Mouse (Mus musculus) kidney, adult 2 months (tissue): ENCODE data around the gene Hmga1. TPM values are rescaled to one million over a fixed set of nuclear protein-coding genes. Genes with fewer than 3 reads are reported as not detected.

Experiments used
- DNase-seq: peaks from one replicate; pipeline ENCODE4 v3.0.0; 2021
- H3K27ac ChIP-seq: fragments of 200-500 bp; 2 replicates; pipeline ENCODE4 v1.5.1; 2012; ENCODE audit warnings: low read depth, low read length, control low read depth, inconsistent platforms; ENCODE audit not compliant: insufficient read depth
- H3K27me3 ChIP-seq: fragments of 200-500 bp; replicated peaks from 2 replicates; pipeline ENCODE4 v1.6.1; 2012; ENCODE audit warnings: mild to moderate bottlenecking, moderate library complexity, low read length, inconsistent platforms; ENCODE audit not compliant: control insufficient read depth, insufficient read depth
- H3K36me3 ChIP-seq: fragments of 200-500 bp; 2 replicates; pipeline ENCODE4 v1.6.1; 2012; ENCODE audit warnings: mild to moderate bottlenecking, moderate library complexity, low read length, inconsistent platforms; ENCODE audit not compliant: control insufficient read depth, insufficient read depth
- H3K4me1 ChIP-seq: fragments of 200-500 bp; 2 replicates; pipeline ENCODE4 v1.6.1; 2011; ENCODE audit warnings: low read length; ENCODE audit not compliant: control insufficient read depth, insufficient read depth
- H3K4me3 ChIP-seq: fragments of 200-500 bp; 2 replicates; pipeline ENCODE4 v1.5.1; 2011; ENCODE audit warnings: mild to moderate bottlenecking, low read depth, low read length, control low read depth; ENCODE audit not compliant: insufficient read depth
- CTCF ChIP-seq: fragments of 200-500 bp; conservative IDR thresholded peaks from 2 replicates; pipeline ENCODE4 v1.5.1; 2011; ENCODE audit warnings: low read depth, mild to moderate bottlenecking, control low read depth, low read length, moderate library complexity, mixed read lengths; ENCODE audit not compliant: insufficient read depth, insufficient read length
- POLR2A ChIP-seq: fragments of 200-500 bp; IDR thresholded peaks from one replicate; pipeline ENCODE4 v1.6.1; 2011; ENCODE audit warnings: low read depth, low read length, control low read depth
- WGBS: fragments of 180-500 bp; shearing (Covaris S2); methylation state at CpG from one replicate; pipeline ENCODE4 v1.1.7; 2018; 5-methylcytosine and 5-hydroxymethylcytosine counted together
- polyA plus RNA-seq: library from polyadenylated mRNA; depleted of rRNA; stranded (reverse); fragments of >200 nt; gene quantifications from 2 replicates; pipeline ENCODE4 v1.2.3, GENCODE M21; 2012

Hmga1 gene
- polyA plus RNA-seq, 1 experiment = 38.9 TPM

DNA sequence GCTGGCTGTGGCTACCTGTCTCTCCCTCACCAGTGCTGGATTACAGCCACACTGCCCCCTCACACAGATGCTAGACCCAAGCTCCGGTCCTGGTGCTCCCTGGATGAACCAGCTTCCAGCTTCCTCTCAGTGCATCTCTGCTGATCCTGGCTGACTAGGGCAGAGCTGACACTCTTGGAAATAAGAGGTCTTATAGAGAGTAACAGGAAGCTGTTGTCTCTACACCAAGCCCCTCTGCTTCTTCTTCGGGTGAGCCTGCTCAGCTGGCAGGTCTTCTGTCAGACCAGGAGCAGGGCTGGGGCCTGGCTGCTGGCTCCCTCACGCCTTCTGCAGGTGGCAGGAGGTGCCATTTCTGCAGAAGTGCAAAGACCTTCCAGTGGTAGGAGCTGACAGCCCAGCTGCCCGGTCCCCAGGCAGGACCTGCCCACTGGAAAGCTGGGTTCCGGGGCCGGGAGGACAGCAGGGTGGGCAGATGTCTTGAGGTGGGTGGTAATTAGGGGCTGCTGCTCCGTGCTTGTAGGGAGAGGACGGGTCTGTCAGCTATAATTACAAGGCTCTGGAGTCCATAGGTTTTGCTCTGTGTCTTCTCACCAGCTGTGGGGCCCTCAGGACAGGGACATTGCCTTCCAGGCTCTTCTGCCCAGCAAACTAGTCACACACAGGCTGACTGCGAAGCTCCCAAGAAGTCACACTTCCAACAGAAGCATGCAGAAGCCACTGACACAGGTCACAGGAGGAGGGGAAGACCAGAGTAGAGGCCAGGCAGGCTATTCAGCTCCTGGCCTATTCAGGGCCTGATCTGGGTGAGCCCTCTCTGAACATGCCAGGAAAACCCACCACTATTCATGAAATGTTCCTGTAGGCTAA, 45.8 kb upstream of the Hmga1 start:
- Histone ChIP-seq H3K36me3 (no peaks in the 10 kb centered on the region), H3K27ac (no peak overlapping the region), H3K4me3 (no peak overlapping the region), H3K27me3 (peaks cover 5% of the 10 kb centered on the region), H3K4me1 (no peaks in the 10 kb centered on the region)
- TF ChIP-seq POLR2A (no peak), CTCF (no peak)
- DNase-seq = no peak
- 68% methylated on average over 9 of the region's 9 CpGs for WGBS

DNA sequence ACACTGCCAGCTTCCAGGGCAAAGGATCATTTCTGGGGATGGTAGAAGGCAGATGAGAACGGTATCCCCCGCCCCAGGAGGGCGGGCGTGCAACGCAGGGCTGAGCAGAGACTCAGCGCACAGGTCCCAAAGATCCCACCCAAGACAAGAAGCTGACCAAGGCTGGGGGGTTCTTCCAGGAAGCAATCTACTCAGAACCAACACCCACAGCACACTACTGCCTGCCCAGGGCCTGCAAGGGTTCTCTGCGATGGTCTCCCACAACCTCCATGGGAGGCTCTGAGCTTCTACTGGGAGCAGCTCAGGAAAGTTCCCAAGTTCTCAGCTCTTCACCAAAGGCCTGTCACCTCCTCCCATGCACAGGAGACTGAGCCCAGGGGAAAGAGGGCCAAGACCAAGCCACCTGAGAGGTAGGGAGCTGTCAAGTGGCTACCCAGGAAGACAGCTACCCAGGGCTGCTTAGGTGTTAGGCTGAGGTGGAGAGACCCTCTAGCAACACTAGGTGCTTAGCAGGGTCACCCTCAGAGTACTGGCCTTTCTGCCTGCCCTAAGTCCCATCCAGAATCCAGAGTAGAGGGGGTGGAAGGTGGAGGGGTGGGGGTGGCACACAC, 45.1 kb upstream of the Hmga1 start:
- no peaks in the 10 kb centered on the region for H3K36me3 ChIP-seq
- H3K4me3 ChIP-seq = no peak overlapping the region
- no peaks in the 10 kb centered on the region for H3K4me1 ChIP-seq
- peaks cover 5% of the 10 kb centered on the region for H3K27me3 ChIP-seq
- WGBS = 93% methylated on average over 7 of the region's 7 CpGs
- H3K27ac ChIP-seq = no peak overlapping the region
- no peak for DNase-seq
- no peak for TF ChIP-seq CTCF
- TF ChIP-seq POLR2A = no peak

DNA sequence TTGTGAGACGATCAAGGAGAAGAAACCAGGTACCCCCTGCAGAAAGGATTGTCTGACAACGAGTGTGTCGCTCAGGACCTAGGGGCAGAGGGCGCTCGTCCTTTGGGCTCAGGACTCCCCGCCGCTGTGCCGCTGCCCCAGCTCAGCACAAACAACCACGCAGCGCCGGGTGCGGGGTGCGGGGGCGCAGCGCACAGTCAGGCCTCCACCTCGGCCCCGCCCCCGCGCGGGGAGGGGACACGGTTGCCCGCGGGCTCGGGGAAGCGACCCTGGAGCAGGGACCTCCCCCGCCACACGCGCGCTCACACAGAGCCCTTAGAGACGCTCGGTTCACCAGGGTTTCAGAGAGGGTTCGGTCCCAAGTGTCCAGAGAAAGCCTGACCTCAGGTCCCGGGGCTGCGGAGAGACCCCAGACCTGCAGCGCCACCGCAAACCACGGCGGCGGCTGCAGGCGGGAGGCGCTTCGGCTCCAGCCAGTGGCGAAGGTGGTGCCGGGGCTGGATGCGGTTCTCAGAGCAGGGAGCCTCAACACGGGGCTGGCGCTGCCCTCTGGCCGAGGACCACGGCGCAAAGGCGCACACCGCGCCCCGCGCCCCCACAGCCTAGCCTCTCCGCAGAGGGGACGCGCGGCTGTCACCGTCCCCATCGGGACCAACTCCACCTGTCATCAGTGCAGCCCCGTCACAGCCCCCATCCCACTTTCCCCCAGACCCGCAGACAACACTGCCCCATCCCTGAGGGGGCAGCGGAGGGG, 44.3 kb upstream of the Hmga1 start:
- no peak overlapping the region for H3K4me3 ChIP-seq
- H3K27me3 ChIP-seq = peaks cover 5% of the 10 kb centered on the region
- no peaks in the 10 kb centered on the region for H3K4me1 ChIP-seq
- no peak for DNase-seq
- 6% methylated on average over 63 of the region's 64 CpGs for WGBS
- no peak overlapping the region for H3K27ac ChIP-seq
- TF ChIP-seq CTCF (no peak), POLR2A (no peak)
- no peaks in the 10 kb centered on the region for H3K36me3 ChIP-seq

- Histone ChIP-seq H3K4me3 (peak overlapping the region; percentile 16; the same call in 1 of the 2 replicates), H3K27me3 (peaks cover 5% of the 10 kb centered on the region), H3K36me3 (no peaks in the 10 kb centered on the region), H3K27ac (no peak overlapping the region), H3K4me1 (no peaks in the 10 kb centered on the region)
- WGBS = 5% methylated on average over 68 of the region's 78 CpGs
- peak; percentile 16 for DNase-seq
- TF ChIP-seq CTCF (no peak), POLR2A (no peak)
Observed at GRCm38 (mm10) chr17:27512619-27513161, 43.6 kb upstream of the Hmga1 start.

DNA sequence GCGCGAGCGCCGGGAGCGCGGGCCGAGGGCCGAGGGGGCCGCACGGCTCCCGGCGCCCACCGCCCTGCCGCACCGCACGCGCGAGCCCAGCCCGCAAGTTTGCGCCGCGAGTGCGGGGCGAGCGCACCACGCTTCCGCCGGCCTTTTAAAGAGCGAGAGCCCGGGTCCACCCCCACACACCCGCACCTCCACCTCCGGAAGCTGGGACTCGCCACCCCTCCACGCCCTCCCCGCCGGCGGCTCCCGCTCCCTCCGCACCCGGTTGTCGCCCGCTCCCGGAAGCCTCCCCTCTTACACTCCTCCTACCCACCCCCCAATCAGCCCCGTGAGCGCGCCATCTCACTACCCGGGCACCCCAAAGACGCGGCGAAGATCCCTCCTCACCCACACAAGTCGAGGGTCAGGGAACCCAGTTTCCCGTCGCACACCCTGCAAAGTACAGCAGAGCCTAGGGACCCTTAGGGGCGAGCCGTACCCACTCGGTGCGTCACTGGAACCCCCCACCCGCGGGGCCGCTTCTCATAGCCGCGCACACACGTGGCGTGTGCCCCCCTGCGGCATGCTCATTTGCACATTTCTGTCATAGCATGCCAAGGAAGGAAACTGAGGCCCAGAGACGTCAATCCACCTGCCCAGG, 42.9 kb upstream of the Hmga1 start:
- TF ChIP-seq CTCF (no peak), POLR2A (no peak)
- DNase-seq = no peak
- Histone ChIP-seq H3K4me3 (peak overlapping the region; percentile 16; the same call in 1 of the 2 replicates), H3K27ac (no peak overlapping the region), H3K27me3 (peaks cover 5% of the 10 kb centered on the region), H3K4me1 (no peaks in the 10 kb centered on the region), H3K36me3 (no peaks in the 10 kb centered on the region)
- 2% methylated on average over 66 of the region's 66 CpGs for WGBS

DNA sequence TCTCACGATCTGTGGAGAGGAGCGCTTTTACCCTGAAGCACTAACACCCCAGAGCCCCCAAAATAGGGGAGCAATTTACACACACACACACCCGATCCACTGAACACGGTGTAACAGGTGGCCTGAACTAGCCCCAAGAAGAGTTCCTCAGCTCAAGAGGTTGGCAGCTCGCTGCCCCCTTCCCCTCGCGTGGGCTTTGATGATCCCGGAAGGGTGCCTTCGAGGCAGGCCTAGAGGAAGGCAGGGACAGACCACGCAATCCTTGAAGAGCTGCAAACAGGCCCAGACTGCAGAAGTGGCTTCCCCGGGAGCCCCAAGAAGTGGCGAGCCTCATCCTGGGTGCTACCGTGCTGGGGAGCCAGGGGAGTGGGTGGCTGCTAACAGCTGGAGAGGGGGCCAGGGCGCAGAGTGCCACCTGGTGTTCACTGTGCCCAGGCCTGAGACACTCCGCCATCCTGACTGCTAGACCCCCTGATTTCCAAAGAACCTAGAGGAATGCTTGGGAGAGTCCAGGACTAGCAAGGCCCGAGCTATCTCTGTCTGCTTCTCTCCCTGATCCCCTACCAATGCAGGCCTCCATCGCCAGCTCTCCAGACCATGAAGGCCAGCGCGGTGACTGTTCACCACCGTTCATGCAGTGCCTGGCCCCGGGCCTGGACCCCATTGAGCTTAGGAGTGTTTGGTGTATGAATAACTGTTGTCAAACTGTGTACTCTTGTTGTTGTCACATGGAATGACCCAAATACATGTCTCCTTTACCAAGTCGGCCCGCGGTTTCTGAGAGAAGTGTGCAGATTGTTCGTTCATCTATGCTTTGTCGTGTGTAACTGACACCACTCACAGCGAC, 42.2 kb upstream of the Hmga1 start:
- no peak overlapping the region for H3K4me3 ChIP-seq
- H3K36me3 ChIP-seq = no peaks in the 10 kb centered on the region
- TF ChIP-seq CTCF (no peak), POLR2A (no peak)
- H3K27ac ChIP-seq = no peak overlapping the region
- peaks cover 5% of the 10 kb centered on the region for H3K27me3 ChIP-seq
- no peak for DNase-seq
- H3K4me1 ChIP-seq = no peaks in the 10 kb centered on the region
- 38% methylated on average over 27 of the region's 27 CpGs for WGBS
